Mouse (Mus musculus) ES-E14 (cell line): ENCODE results near the gene Slx4. TPM values are rescaled to one million over a fixed set of nuclear protein-coding genes. Genes with fewer than 3 reads are reported as not detected.
A peak's percentile ranks its signal among the peaks of the same experiment; 100 is the strongest.

Experiments used
- DNase-seq: peaks from one replicate; pipeline ENCODE4 v3.0.0-alpha.2; 2013; ENCODE audit warnings: low read depth, low spot score
- H3K27ac ChIP-seq: 2 replicates; pipeline ENCODE4 v1.5.1; 2012; ENCODE audit warnings: low read depth, mild to moderate bottlenecking, low read length, moderate library complexity, mixed read lengths; ENCODE audit not compliant: poor library complexity, insufficient read depth, severe bottlenecking
- H3K36me3 ChIP-seq: 2 replicates; pipeline ENCODE4 v1.6.1; 2012; ENCODE audit warnings: mild to moderate bottlenecking, low read length, moderate library complexity, mixed read lengths; ENCODE audit not compliant: control insufficient read depth, poor library complexity, insufficient read depth, severe bottlenecking
- H3K4me1 ChIP-seq, 2 experiments: fragments of 150-350 bp in 1 of 2; sonication (generic) in 1 of 2; 2 replicates each; pipeline ENCODE4 v1.6.1; 2012; ENCODE audit warnings: low read length in 2 of 2, mild to moderate bottlenecking in 1 of 2, mixed read lengths in 1 of 2; ENCODE audit not compliant: control insufficient read depth in 2 of 2, insufficient read depth in 2 of 2, poor library complexity in 1 of 2
- H3K4me3 ChIP-seq, 2 experiments: fragments of 150-350 bp in 1 of 2; sonication (generic) in 1 of 2; 2 replicates each; pipeline ENCODE4 v1.5.1; 2012; ENCODE audit warnings: low read length in 2 of 2, low read depth in 1 of 2, mild to moderate bottlenecking in 1 of 2, mixed read lengths in 1 of 2; ENCODE audit not compliant: insufficient read depth in 1 of 2, poor library complexity in 1 of 2, severe bottlenecking in 1 of 2
- H3K9ac ChIP-seq: 2 replicates; pipeline ENCODE4 v1.6.1; 2012; ENCODE audit warnings: low read depth, mild to moderate bottlenecking, low read length, mixed read lengths; ENCODE audit not compliant: poor library complexity, insufficient read depth, severe bottlenecking
- H3K9me3 ChIP-seq: fragments of 150-350 bp; sonication (generic); 2 replicates; pipeline ENCODE4 v1.6.1; 2012; ENCODE audit warnings: low read depth, mild to moderate bottlenecking, low read length; ENCODE audit not compliant: control insufficient read depth, insufficient read depth
- CHD2 ChIP-seq: IDR thresholded peaks from 2 replicates; pipeline ENCODE4 v1.6.1; 2014; ENCODE audit warnings: mild to moderate bottlenecking, low read depth, low read length, inconsistent platforms
- HCFC1 ChIP-seq: IDR thresholded peaks from 2 replicates; pipeline ENCODE4 v1.6.1; 2012; ENCODE audit warnings: low read length, inconsistent platforms, borderline replicate concordance; ENCODE audit not compliant: insufficient read depth
- MAFK ChIP-seq: IDR thresholded peaks from 2 replicates; pipeline ENCODE4 v1.6.1; 2014; ENCODE audit warnings: mild to moderate bottlenecking, low read depth, low read length, inconsistent platforms; ENCODE audit not compliant: insufficient read depth
- ZC3H11A ChIP-seq: IDR thresholded peaks from 2 replicates; pipeline ENCODE4 v1.6.1; 2012; ENCODE audit warnings: low read depth, mild to moderate bottlenecking, inconsistent platforms, low read length, borderline replicate concordance
- ZNF384 ChIP-seq: IDR thresholded peaks from 2 replicates; pipeline ENCODE4 v1.6.1; 2012; ENCODE audit warnings: low read depth, low read length, inconsistent platforms
- in situ Hi-C, 2 experiments: fragments of 600-800 bp; cut with MboI; formaldehyde crosslinking; loops; one replicate each; pipeline ENCODE4 v1.15.1; 2025; ENCODE audit warnings: low sequenced_read_pairs in 2 of 2, inconsistent platforms in 1 of 2; ENCODE audit not compliant: unreplicated experiment in 2 of 2
- total RNA-seq: library from RNA; depleted of rRNA; stranded (reverse); fragments of 300-350 nt; gene quantifications from 2 replicates; pipeline ENCODE4 v1.2.3, GENCODE M21; 2012

Slx4 gene
- total RNA-seq, 1 experiment = 40.5 TPM

DNA sequence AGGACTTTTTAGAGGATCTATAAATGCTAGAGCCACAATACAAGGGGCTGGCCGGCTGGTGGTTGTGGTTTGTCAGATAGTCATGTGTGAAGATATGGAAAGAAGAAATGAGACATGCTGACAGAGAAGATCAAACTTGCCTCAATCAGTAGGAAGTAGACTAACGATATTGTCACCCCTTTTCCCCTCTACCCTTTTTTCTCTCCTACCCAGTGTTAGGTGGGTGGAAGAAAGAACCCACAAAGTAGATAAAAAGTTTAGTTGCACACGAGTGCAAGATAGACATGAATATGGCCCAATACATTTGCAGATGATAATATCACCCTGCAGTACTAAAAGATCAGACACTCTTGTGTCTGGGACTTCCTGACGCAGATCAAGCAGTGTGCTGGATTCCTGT lies 15.2 kb downstream of the Slx4 start:
- Histone ChIP-seq H3K9me3 (no peaks in the 10 kb centered on the region), H3K9ac (no peak overlapping the region), H3K36me3 (peaks cover 63% of the 10 kb centered on the region), H3K4me1 (no peaks in the 10 kb centered on the region), H3K27ac (no peak overlapping the region), H3K4me3 (no peak overlapping the region)
- in situ Hi-C loops = no loop called here
- TF ChIP-seq CHD2 = no peak
- no peak for DNase-seq

DNA sequence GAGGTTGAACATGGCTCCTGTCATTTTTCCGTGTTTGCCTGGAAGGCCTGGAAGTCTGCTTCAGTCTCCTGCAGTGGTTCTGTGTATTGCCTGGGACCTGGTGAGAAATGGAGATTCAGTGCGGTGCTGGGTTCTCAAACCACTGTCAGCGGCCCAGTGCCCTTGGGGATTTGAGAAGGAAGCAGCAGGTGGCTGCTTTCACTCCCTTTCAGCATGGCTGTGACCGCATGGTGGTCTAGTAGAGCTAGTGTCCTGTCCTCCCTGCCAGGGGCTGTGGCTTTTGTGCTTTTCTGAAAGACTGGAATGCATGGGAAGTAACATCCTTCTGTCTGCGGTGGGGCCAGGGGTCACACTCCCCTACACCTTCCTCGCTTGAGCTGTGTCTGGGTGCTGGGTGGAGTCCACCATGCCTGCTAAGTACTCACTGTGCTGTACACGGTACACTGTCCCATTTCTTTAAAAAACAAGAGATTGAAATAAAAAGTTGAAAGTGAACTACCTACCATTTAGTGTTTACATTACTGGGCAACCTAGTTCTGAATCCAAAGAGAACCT lies 20.3 kb downstream of the Slx4 start:
- Histone ChIP-seq H3K36me3 (peaks cover 64% of the 10 kb centered on the region), H3K27ac (no peak overlapping the region), H3K4me3 (no peak overlapping the region), H3K9ac (no peak overlapping the region), H3K4me1 (peaks cover 0 to under 1% of the 10 kb centered on the region in 2 experiments; a peak in 1 of 4 replicates), H3K9me3 (no peaks in the 10 kb centered on the region)
- no peak for DNase-seq
- in situ Hi-C loops = no loop called here
- TF ChIP-seq ZC3H11A (no peak), CHD2 (no peak), HCFC1 (no peak), ZNF384 (no peak), MAFK (no peak)

DNA sequence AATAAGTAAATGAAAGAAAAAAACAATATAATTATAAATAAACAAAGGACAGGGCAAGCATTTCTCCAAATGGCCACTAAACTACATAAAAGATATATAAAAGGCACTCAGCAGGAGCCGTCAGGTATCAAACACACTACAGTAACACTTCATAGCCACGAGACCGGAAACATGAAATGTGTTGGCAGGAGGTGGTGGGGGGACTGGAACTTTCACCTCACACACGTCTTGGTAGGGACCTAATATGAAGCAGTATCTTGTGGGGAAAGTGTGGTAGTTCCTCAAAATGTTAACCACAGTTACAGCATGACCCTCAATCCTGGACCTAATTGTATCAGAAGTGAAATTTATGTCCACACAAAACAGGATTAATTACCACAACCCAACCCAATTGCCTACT lies 21.4 kb downstream of the Slx4 start:
- Histone ChIP-seq H3K27ac (no peak overlapping the region), H3K4me3 (no peak overlapping the region), H3K9me3 (no peaks in the 10 kb centered on the region), H3K36me3 (peaks cover 58% of the 10 kb centered on the region), H3K4me1 (peaks cover 0 to 6% of the 10 kb centered on the region in 2 experiments; a peak in 2 of 4 replicates), H3K9ac (no peak overlapping the region)
- DNase-seq = no peak
- no peak for TF ChIP-seq CHD2
- no peak for TF ChIP-seq MAFK
- no peak for TF ChIP-seq ZC3H11A
- no peak for TF ChIP-seq HCFC1
- TF ChIP-seq ZNF384 = no peak
- in situ Hi-C loops = no loop called here

DNA sequence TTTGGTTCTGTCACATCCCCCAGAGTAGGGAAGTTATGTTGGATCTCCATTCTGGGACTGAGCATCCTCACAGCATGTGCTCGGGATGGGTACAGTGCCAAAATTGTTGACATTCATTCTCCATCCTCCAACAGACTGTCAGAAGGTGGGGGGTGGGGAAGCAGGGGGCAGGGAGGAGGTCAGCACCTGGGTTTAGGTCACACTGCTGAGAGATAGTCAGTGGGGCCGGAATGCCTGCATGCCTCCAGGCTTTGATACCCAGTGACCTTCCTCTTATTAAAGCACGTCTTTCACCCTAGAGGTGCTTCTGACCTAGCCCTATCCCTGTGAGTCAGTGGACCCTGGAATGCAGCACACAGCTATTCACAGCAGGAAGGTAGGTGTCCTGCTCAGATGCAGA lies 26.9 kb downstream of the Slx4 start:
- no peaks in the 10 kb centered on the region for H3K9me3 ChIP-seq
- H3K27ac ChIP-seq = no peak overlapping the region
- DNase-seq = peak; percentile 12
- H3K9ac ChIP-seq = no peak overlapping the region
- TF ChIP-seq CHD2 (no peak), MAFK (no peak), ZNF384 (no peak), HCFC1 (no peak), ZC3H11A (no peak)
- in situ Hi-C loops = no loop called here
- H3K4me3 ChIP-seq = no peak overlapping the region
- H3K4me1 ChIP-seq = peaks cover 8 to 26% of the 10 kb centered on the region in 2 experiments
- peaks cover 24% of the 10 kb centered on the region for H3K36me3 ChIP-seq

DNA sequence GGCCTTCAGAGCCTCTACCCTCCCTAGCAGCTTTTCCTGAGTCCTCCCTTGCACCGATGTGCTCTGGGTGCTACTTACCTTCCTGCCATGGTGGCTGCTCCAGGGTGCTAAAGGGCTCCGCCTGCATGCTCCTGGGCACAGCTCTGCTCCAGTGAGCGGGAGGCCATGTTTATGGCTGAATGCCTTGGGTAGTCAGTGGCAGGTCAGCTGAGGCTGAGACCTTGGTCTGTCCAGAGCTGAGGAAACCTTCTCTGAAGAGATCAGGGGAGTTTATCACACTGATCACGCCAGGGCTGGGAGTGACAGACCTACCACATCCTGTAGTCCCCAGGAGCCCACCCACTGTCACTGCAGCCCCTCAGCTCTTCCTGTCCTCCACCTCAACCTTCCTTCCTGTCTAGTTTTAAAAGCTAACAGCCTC lies 27.3 kb downstream of the Slx4 start, which contains the start of gene Nlrc3:
Gene Nlrc3 (minus strand): TSS at position 382 of the 421 bp plus-strand sequence.
- Histone ChIP-seq H3K9me3 (no peaks in the 10 kb centered on the region), H3K4me3 (peak within 1 kb of the TSS; percentile 7 to 42; a peak in 1 of 4 replicates), H3K4me1 (peaks cover 8 to 26% of the 10 kb centered on the region in 2 experiments), H3K27ac (peak within 1 kb of the TSS; percentile 8; the same call in 1 of the 2 replicates), H3K9ac (peak within 1 kb of the TSS; percentile 24; the same call in 1 of the 2 replicates), H3K36me3 (peaks cover 21% of the 10 kb centered on the region)
- DNase-seq = no peak
- no peak for TF ChIP-seq ZC3H11A
- TF ChIP-seq ZNF384 = no peak
- no peak for TF ChIP-seq HCFC1
- TF ChIP-seq MAFK = no peak
- no peak for TF ChIP-seq CHD2
- in situ Hi-C loops = no loop called here
